Mouse (Mus musculus) thymus, postnatal 4 days (tissue): ENCODE measurements around the gene Troap.
"Not testable (repeated sequence)": the region's sequence is repeated elsewhere in the genome, so short reads cannot be mapped to it uniquely, and the experiment has no call there.

Experiments used
- DNase-seq: peaks from one replicate; pipeline ENCODE4 v3.0.0; 2021

Gene Troap

GRCm38 (mm10) chr15:99040920-99041856, 33.2 kb upstream of the Troap start:
- no peak for DNase-seq

- DNase-seq: no peak
Measured at GRCm38 (mm10) chr15:99042334-99042733, 32.0 kb upstream of the Troap start.

GRCm38 (mm10) chr15:99044854-99045253, 29.5 kb upstream of the Troap start:
- DNase-seq: no peak

GRCm38 (mm10) chr15:99045734-99046133, 28.6 kb upstream of the Troap start:
- not testable (repeated sequence) for DNase-seq

GRCm38 (mm10) chr15:99049473-99050253, 24.7 kb upstream of the Troap start:
- peak; percentile 60 for DNase-seq

- DNase-seq: no peak
Measured at GRCm38 (mm10) chr15:99053373-99053772, 21.0 kb upstream of the Troap start.

- no peak for DNase-seq
Measured at GRCm38 (mm10) chr15:99055040-99055439, 19.3 kb upstream of the Troap start, which contains the start of gene Prph. TSS of gene Prph (plus strand) at chr15:99055174.

- DNase-seq: peak; percentile 49
Measured at GRCm38 (mm10) chr15:99055511-99055961, 18.8 kb upstream of the Troap start.

GRCm38 (mm10) chr15:99056332-99056731, 18.0 kb upstream of the Troap start:
- peak; percentile 85 for DNase-seq

GRCm38 (mm10) chr15:99065557-99066165, 8.7 kb upstream of the Troap start:
- DNase-seq: no peak

- DNase-seq: no peak
Measured at GRCm38 (mm10) chr15:99071988-99072387, 2.4 kb upstream of the Troap start.

GRCm38 (mm10) chr15:99074600-99075333, 392 bp downstream of the Troap start:
- DNase-seq: peak; percentile 98

GRCm38 (mm10) chr15:99076011-99076410, 1.6 kb downstream of the Troap start:
- DNase-seq: not testable (repeated sequence)

- DNase-seq: no peak
Measured at GRCm38 (mm10) chr15:99078181-99078910, 4.0 kb downstream of the Troap start.

GRCm38 (mm10) chr15:99079804-99080203, 5.4 kb downstream of the Troap start:
- no peak for DNase-seq

GRCm38 (mm10) chr15:99082322-99082721, 7.9 kb downstream of the Troap start:
- DNase-seq: no peak

- DNase-seq: no peak
Measured at GRCm38 (mm10) chr15:99082840-99083239, 8.5 kb downstream of the Troap start.

- peak; percentile 65 for DNase-seq
Measured at GRCm38 (mm10) chr15:99083258-99083657, 8.9 kb downstream of the Troap start.

GRCm38 (mm10) chr15:99083867-99084557, 9.6 kb downstream of the Troap start:
- DNase-seq: no peak

GRCm38 (mm10) chr15:99084618-99085017, 10.2 kb downstream of the Troap start:
- no peak for DNase-seq

- no peak for DNase-seq
Measured at GRCm38 (mm10) chr15:99085997-99086396, 11.6 kb downstream of the Troap start.
